Mouse (Mus musculus) liver, embryonic 14.5 days (tissue): ENCODE measurements around the gene Gga1.
A peak's percentile ranks its signal among the peaks of the same experiment; 100 is the strongest.

Source experiments
- CTCF ChIP-seq: IDR thresholded peaks from 2 replicates; pipeline ENCODE4 v1.5.1; 2016; ENCODE audit warnings: antibody characterized with exemption, low read depth, control low read depth
- EP300 ChIP-seq: IDR thresholded peaks from 2 replicates; pipeline ENCODE4 v1.6.1; 2016; ENCODE audit warnings: antibody characterized with exemption, low read depth

GRCm38 (mm10) chr15:78829636-78830035, 47.4 kb upstream of the Gga1 start:
- TF ChIP-seq EP300: no peak
- TF ChIP-seq CTCF: peak; percentile 36
